Mouse (Mus musculus) frontal cortex, postnatal 14 days (tissue): ENCODE data around the gene Pgf.

ENCODE experiments used
- DNase-seq, 2 experiments: peaks; one replicate each; pipeline ENCODE4 v3.0.0; 2022; ENCODE audit warnings: low spot score in 2 of 2

Pgf gene

DNA sequence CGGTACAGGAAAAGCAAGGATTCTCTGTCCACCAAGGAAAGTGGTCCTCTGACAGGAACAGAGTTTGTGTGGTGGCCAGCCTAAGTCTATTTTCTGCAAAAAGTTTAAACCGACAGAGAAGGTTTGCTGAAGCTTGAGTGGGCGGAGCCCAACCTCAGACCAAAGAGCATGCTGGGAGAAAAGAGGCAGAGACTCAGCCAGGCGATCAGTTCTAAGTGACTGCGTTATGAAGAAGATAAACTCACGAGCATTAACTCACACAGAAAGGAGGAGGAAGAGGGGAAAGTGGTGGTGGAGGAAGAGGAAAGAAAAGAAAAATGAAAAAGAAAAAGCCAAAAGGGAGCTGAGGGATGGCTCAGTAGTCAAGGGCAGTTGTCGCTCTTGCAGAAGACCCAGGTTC, 12.7 kb upstream of the Pgf start:
- no peak for DNase-seq

- no peak for DNase-seq
Observed at GRCm38 (mm10) chr12:85186361-85186760, 8.8 kb upstream of the Pgf start.

- DNase-seq: no peak
Observed at GRCm38 (mm10) chr12:85185810-85186209, 8.2 kb upstream of the Pgf start.

DNA sequence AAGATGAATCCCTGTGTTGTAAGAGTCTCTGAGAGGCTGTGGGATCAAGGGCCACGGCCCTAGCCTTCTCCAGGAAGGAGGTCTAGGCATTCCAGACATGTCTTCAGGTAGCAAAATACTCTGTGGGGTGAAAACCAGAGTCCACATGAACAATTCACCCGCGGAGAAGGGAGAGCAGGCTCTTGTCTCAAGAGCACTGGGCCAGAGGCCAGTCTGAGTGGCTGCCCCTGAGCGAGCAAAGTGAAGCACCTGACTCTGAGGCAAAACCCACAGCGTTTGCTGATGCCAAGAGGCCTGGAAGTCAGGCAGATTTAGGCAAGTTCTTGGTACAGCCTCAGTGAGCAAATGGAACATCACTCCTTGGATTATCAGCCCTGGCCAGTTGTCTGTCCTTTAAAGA, 6.5 kb upstream of the Pgf start:
- DNase-seq: no peak

- no peak for DNase-seq
Observed at GRCm38 (mm10) chr12:85182898-85183297, 5.3 kb upstream of the Pgf start.

DNA sequence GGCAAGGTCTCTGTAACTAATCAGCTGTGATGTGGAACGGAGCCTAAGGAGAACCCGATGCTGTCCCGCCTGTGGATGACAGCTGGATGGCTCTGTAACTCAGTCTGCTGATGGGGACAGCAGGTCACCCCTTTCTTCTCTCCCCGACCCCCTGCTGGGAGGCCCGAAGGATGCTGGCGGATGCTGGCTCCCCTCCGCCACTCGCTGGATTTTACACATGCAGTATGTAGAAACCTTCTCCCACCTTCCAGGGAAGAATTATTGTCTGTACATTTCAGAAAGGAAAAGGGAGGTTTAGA, 4.7 kb upstream of the Pgf start:
- DNase-seq: no peak

DNA sequence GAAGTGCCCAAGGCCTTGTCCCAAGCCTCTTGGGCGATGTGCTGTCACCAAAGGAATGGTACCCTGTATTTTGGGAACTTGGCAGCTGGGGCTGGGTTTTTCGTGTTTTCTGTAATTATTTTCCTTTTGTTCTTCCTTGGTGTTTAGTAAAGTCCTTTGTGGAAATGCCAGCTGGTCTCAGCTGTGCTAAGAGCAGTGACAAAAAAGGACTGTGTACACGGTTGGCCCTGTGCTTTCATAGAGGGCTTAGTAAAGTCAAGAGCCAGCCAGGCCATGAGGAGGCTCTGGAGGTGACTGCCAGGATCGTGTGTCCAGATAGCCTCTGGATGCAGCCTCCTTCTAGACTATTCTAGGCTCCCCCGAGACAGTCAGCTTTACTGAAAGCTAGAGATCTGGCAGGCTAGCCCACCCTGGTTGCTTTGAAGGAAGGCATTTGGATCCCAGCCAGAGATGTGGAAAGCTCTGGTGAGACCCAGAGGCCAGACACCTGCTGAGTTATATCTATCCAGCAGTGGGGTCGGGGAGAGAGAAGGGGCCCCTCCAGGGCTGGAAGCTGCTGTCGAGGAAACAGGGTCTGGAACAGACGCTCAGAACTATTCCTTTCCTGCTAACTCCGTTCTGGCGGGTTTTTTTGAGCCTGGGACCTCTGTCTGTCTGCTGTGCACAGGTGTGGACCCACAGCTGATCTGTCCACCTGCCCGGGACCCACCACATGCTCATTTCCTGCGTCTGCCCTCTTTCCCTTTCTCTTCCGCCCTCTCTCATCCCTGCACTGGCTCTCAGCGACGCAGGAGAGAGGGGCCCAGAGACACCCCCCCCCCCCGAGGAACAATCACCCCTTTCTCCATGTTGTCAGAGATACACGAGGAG, 4.1 kb upstream of the Pgf start:
- DNase-seq: no peak

DNA sequence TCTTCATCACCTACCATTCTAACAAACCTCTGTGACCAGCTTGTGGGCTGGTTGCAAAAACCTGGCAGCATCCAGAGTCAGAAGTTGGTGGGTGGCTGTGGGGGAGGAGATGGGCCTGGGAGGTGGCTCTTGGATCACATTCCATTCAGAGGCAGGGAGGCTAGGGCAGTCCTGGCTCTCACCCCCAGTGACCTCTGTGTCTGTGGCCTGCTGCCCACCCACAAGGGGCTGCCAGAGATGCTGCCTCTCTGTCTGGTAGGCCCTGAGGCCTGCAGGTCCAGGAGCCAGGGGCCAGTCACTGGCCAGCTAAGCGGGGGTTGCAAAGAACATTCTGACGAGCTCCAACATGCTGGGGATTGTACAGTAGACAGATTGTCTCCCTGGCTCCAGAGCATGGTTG, 704 bp upstream of the Pgf start:
- no peak for DNase-seq

- DNase-seq: no peak
Observed at GRCm38 (mm10) chr12:85176846-85177523, 605 bp downstream of the Pgf start.

DNA sequence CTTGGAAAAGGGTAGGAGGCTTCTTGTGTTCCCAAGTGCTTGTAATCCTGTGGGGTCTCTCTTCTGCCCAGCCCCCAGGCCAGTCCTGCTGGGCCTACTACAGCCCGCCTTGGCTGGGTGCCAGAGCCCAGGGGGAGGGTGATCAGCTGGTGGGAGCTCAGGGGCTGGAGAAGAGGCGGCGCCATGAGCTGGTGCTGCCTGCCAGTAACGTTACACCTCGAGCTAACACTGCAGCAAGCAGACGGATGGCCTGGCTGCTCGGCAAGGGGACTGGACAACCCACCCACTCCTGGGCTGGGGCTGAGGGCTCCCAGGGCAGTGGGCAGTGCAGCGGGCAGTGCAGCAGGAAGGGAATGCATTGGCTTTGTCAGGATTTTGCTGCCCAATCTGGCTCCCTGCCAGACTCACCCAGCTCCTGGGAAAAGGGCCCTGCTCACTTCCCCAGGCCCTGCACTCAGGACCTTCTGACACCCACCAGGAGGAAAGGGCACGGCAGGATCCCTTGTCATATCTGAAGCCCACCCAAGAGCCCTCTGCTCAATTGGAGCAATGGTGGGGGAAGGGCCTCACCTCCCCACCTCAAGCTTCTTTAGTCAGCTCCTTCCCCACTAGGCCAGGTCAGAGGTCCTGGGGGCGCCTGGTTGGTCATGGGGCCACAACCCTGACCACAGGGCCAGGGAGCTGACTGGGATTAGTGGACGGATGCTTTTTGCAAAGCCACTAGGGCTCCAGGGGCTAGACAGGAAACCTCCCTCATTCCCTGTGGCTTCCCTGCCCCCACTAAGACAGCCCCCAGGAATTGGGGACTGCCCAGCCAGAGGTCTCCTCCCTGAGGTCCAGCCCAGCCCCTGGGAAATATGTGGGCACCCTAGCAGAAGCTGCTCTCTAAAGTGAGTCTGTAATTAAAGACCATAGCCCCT, 1.4 kb downstream of the Pgf start:
- DNase-seq: no peak

DNA sequence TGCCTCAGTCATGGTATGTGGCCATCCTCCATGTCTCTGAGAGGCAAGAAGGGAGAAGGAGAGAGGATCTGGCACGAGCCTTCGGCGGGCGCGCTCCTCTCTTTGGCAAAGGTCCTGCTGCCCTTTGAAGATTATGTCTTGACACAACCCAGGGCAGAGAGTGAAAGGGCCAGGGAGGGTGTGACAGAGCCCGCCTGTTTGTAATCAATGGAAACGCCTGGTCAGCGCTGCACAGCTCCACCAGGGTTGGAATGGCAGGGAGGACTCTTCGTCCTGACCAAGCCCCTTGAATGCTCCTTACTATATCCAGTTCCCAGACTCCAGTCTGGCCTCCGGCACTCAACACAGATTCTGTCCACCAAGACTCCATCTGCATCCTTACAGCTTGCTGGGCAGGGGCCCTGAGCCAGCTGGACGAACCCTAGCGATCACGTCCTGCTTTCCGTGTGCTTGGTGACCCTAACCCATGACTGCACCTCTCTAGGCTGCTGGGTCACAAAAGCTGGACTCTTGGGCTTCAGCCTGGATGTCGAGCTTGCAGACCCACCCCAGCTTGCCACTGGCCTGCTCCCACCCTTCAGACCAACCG, 2.4 kb downstream of the Pgf start:
- no peak for DNase-seq

DNA sequence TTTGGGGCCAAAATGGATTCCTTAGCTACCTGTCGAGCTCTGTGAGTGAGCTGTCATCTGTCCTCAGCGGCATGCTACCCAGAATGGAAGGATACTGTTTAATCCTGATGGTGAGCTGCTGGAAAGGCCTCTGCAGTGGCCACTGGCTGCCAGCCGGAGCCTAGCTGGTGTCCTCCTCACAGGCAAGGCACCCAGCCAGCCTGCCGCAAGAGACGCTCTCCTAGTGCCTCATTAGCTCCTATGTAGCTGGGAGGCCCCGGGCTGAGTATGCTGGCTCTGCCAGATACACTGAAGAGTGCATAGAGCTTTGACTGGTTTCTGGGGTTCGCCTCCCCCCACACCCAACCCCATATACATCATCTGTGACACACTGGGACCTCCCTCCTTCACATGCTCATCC, 3.6 kb downstream of the Pgf start:
- DNase-seq: no peak

DNA sequence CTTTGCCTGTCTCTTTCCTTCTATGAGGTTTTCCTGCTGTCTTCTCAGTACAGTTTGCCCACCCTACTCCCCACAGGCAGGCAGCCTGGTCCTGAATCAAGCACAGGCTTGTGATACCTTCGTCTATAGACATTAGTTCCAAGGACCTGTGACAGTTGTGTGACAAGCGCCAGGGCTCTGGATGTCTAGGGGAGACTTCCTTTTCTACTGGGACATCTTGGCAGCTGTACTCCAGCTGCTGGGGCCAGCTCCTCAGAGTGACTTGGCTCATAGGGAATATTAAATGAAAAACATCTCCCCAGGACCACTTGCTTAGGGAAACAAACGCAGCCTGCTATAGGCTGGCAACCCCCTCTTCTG, 6.7 kb downstream of the Pgf start:
- DNase-seq: no peak

GRCm38 (mm10) chr12:85170284-85170947, 7.2 kb downstream of the Pgf start:
- DNase-seq: no peak

DNA sequence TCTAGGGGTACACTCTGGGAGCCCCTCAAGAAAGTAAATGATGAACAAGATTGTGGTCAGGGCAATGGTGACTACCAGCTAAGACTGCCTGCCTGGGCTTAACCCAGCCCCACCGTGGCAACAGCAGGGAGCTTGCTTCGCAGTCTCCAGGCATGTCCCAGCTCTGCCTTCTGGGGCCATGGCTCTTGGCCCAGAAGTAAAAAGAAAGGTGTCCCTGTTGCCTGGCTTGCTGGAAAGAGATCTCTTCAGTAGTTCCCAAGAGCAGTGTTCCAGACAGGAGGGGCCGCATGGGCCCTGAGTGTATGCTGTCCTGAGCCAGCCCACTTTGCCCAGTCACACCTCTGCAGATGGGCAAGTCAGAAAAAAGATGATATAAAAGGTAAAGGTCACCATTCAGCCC, 7.7 kb downstream of the Pgf start:
- DNase-seq: no peak

DNA sequence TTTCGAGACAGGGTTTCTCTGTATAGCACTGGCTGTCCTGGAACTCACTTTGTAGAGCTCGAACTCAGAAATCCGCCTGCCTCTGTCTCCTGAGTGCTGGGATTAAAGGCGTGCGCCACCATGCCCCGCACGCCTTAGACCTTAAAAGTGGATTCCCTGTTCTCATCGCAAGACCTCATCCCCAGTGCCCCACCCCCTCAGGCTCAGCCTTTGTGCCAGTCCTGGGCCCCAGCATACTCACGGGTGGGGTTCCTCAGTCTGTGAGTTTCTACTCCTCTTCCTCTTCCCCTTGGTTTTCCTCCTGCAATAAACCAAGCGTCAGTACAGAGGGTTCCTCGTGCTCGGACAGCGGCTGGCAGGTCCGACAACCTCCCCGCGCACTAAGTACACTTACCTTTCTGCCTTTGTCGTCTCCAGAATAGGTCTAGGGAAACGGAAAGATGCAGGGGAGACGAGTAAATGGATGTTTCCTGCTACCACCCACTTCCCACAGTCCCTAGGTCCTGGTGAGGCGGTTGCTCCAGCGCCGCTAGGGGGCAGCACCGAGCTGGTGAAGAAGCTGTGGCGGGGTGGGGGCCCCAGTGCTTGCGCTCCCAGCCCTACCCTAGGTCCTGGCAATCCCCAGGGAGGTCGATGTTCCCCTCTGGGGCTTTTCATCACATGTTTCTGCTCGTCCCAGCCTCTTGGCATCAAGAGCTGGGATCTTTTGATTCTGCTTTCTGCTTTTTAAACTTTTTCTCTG, 8.3 kb downstream of the Pgf start:
- peak; percentile 54 to 76 for DNase-seq

GRCm38 (mm10) chr12:85166631-85167030, 11.0 kb downstream of the Pgf start:
- no peak for DNase-seq

GRCm38 (mm10) chr12:85164996-85165395, 12.6 kb downstream of the Pgf start:
- DNase-seq: no peak

GRCm38 (mm10) chr12:85159592-85159991, 18.0 kb downstream of the Pgf start:
- no peak for DNase-seq

GRCm38 (mm10) chr12:85158801-85159200, 18.8 kb downstream of the Pgf start:
- DNase-seq: no peak
